Mouse (Mus musculus): ENCODE measurements at regions not wholly inside any gene's neighbourhood (a gene's known extent, or its start where the extent isn't known, plus 50 kb on each side); places are given as distances from the start of the nearest gene placed in this dataset.
"Not testable (repeated sequence)": the region's sequence is repeated elsewhere in the genome, so short reads cannot be mapped to it uniquely, and the experiment has no call there.

DNA sequence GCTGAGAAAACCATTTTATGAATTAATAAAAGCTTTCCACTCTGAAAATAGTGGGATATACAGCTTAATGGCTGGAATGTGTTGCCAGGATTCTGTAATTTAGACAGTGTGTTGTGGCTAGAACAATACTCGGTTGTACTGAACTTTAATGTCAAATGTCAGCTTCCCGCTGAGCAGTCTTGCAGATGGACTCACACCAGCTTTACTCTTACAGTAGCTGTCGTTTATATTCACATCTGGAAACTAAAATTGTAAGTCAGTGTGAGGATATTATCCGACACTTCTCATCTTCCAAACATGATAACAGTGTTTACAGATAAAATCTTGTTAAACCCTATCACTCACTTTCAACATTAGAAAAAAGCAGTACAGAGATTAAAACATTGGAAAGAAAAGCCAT lies 328.3 kb upstream of the Gje1 start:
- no peak for DNase-seq

DNA sequence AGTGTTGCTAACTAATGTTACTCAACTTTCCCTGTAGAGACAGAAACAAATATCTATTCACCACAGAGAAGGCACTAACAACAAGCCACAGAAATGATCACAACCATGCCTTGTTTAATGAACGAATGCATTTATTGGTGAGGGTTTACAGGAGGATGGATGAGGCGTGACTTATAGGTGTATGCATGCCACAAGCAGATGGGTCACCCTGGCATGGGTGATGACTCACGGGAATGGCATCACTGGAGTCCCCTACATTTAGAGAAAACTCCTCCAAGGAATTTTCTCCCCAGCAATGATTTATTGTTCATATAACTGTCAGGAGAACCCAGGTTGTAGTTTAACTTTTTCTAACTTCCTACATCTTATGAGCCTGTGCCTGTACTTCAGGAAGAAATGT lies 319.6 kb upstream of the Gje1 start:
- DNase-seq = no peak

DNA sequence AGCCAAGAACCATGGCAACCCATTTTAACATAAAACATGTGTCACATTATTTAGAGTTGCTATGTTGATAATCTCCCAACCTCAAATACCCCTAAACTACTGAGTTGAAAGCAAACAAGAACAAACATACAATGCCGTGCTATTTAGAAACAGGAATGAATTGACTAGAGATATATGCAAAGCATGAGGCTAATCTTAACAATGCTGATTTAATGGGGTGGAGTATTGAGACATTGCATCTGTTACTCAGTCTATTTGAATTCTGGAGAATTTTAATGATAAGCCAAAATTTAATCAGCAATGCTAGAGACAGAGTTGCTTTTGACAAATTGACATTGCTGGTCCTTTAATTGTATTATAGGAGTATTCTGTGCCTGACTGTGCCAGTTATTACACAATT lies 313.5 kb upstream of the Gje1 start:
- no peak for DNase-seq

DNA sequence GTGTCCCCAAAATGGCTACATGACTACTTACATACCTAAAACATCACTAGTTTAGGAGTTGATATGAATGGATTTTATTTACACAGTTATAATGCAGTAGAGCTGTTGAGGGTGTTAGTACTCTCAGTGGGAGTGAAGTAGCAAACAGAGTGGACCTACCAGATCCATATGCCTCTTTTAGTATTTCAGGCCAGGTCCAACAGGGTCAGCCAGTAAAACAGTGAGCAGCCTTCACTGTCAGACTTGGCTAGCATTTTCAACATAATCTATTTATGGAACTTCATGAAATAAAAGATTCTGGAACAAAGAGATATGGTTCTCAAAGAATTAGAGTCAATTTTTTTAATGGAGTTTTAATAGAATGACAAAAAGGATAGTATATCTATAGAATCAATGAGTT lies 311.1 kb upstream of the Gje1 start:
- DNase-seq = no peak

- DNase-seq = no peak
These were observed 295.9 kb upstream of the Gje1 start for GRCm38 (mm10) chr10:15013919-15014318.

- DNase-seq = no peak
These were observed 278.4 kb upstream of the Gje1 start for GRCm38 (mm10) chr10:14996374-14996773.

DNA sequence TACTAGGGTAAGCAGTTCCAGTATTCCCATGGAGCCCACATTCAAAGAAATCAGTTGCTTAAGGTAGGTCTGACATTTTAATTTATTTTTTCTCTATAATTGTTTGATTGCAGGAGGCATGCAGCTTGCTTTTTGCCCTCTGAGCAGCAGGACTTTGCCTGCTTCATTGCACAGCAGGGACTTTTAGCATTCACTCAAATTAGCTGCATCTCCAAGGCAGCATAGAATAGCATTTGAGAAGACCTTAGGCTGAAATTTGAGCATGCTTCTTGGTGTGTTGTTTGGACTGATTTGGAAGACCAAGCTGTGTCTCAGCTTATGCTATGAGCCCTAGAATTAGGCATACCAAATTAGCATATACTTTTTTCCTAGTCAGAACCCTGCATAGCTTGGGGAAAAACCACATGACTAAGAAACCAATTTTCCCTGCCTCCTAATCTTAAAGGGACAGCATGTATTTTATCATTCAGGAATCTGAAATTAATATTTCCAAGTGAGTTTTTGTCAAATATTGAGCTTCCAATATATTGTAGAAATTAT lies 271.7 kb upstream of the Gje1 start:
- no peak for DNase-seq

- not testable (repeated sequence) for DNase-seq
These were observed 268.6 kb upstream of the Gje1 start for GRCm38 (mm10) chr10:14986566-14986965.

GRCm38 (mm10) chr10:14978093-14978755 lies 260.2 kb upstream of the Gje1 start:
- peak; percentile 11 for DNase-seq

DNA sequence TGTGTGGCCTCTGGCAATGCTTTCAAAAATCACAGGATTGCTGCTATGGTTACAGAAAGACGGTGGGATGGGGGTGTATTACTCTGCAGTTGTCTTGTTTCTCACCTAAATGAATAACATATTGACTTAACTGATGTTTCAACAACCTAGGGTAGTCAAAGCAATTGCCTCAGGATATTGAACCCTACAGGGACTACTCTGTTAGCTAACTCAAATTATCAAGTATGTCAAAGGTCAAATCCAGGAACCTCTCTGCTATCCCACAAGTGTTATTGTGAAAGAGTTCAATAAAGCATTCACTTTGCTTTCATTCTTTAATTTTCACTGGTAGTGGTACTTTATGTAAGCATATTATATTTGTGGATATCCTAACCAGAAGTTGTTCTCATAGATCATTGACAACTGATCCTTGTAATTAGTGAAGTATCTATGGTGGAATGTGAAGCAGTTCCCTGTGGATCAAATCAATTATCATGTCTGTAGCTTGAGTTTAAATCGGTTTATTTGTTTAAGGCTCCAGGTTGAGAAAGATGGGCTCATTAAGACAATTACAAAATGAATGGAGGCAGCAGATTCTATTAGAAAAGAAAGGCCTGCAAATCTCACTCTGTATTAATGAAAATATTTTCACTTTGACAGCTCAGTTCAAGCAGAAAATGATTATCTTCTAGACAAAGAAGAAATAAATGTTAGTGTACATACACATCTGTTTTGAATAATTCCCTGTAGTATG lies 259.4 kb upstream of the Gje1 start:
- no peak for DNase-seq

DNA sequence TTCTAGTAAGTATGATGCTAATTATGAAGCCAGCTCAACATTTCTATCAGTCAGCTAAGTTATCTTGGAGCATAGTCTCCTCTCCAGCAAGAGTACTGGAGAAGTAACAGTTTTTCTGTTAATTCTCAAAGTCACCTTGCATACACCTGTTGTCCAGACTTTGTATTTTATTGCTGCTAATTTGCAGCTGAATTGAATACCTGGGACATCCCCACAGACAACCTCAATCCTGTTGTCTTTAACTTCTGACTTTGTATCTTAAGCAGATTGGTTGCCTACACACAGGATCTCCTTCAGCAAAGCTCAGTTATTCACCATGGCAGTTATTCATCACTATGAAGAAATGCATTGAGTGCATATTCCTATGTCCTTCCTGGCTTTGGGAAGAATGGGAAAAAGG lies 251.7 kb upstream of the Gje1 start:
- no peak for DNase-seq

GRCm38 (mm10) chr10:14967645-14968044 lies 249.6 kb upstream of the Gje1 start:
- no peak for DNase-seq

- not testable (repeated sequence) for DNase-seq
These were observed 248.8 kb upstream of the Gje1 start for GRCm38 (mm10) chr10:14966771-14967170.

DNA sequence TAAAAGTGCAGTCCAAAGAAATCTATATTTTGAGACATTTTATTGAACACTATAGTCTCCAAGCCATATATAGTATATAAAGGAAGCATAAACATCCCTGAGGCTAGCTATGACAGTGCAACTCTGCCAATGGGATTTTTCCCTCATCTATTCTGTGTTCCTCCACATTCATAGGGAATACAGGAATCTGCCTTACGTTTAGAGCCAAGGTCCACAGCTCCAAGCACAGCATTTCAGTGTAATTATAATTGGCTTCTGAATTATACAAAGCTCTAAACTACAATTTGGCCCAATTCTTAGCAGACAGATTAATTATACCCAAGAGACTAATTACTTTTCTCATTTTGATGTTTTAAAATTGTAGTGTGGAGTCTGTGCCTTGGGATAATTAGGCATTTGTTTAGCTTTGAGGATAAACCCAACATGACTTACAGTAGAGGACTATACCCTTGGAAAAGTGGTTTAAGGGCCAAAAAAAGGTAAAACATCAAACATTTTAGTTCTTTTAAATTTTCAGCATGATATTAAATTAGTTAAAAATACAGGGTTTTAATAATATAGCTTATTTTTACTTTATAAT lies 235.0 kb upstream of the Gje1 start:
- DNase-seq = no peak

DNA sequence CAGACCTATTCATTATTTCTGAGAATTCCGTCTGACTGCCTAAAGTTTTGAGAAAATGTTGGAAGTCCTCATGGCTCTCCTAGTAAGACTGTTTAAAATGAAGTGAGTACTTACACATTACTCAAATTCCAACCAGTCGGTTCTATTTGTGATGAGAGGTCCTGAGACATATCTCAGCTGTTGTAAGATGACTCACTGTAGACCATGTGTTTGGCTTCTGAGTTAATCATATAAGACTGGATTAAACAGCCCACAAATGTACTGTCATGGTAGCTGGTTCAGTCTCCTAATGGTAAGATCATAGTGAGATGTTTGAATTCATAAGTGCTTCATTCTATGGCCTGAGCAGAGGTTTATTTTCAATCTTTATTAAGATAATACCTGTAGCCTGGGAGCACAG lies 223.9 kb upstream of the Gje1 start:
- DNase-seq = no peak

Data from liver (tissue).